Mouse (Mus musculus) adrenal gland, adult 8-10 months (tissue): Measurements from ENCODE around the gene Gosr2. TPM values are rescaled to one million over a fixed set of nuclear protein-coding genes. Genes with fewer than 3 reads are reported as not detected.
"Not testable (repeated sequence)": the region's sequence is repeated elsewhere in the genome, so short reads cannot be mapped to it uniquely, and the experiment has no call there.

Experiments used
- DNase-seq: peaks from one replicate; pipeline ENCODE4 v3.0.0; 2022
- total RNA-seq, 4 experiments: library from RNA; stranded (reverse); gene quantifications; 2 replicates each; pipeline ENCODE4 v1.2.4; 2022

The Gosr2 gene
- total RNA-seq, 4 experiments from 2014 or later: 93.8 to 114 (median 103) TPM

- DNase-seq: no peak
Observed at GRCm38 (mm10) chr11:103688271-103688979, 9.3 kb downstream of the Gosr2 start.

- DNase-seq: no peak
Observed at GRCm38 (mm10) chr11:103686706-103687105, 11.0 kb downstream of the Gosr2 start.

GRCm38 (mm10) chr11:103685261-103685736 is 12.4 kb downstream of the Gosr2 start:
- DNase-seq: no peak

- DNase-seq: peak; percentile 83
Observed at GRCm38 (mm10) chr11:103683667-103684334, 13.9 kb downstream of the Gosr2 start.

GRCm38 (mm10) chr11:103677042-103677441 is 20.7 kb downstream of the Gosr2 start:
- DNase-seq: not testable (repeated sequence)

- DNase-seq: no peak
Observed at GRCm38 (mm10) chr11:103675556-103675955, 22.1 kb downstream of the Gosr2 start.

GRCm38 (mm10) chr11:103666907-103667426 is 30.7 kb downstream of the Gosr2 start:
- no peak for DNase-seq

- no peak for DNase-seq
Observed at GRCm38 (mm10) chr11:103666181-103666906, 31.4 kb downstream of the Gosr2 start.

GRCm38 (mm10) chr11:103665695-103666094 is 32.0 kb downstream of the Gosr2 start:
- no peak for DNase-seq

GRCm38 (mm10) chr11:103663119-103663518 is 34.6 kb downstream of the Gosr2 start:
- DNase-seq: no peak

GRCm38 (mm10) chr11:103662546-103662945 is 35.2 kb downstream of the Gosr2 start:
- DNase-seq: no peak

GRCm38 (mm10) chr11:103661863-103662262 is 35.8 kb downstream of the Gosr2 start:
- no peak for DNase-seq

- DNase-seq: no peak
Observed at GRCm38 (mm10) chr11:103658189-103658588, 39.5 kb downstream of the Gosr2 start.

- no peak for DNase-seq
Observed at GRCm38 (mm10) chr11:103656520-103656919, 41.2 kb downstream of the Gosr2 start.

GRCm38 (mm10) chr11:103653359-103653965 is 44.2 kb downstream of the Gosr2 start:
- no peak for DNase-seq

- DNase-seq: no peak
Observed at GRCm38 (mm10) chr11:103651426-103651825, 46.3 kb downstream of the Gosr2 start.

- DNase-seq: no peak
Observed at GRCm38 (mm10) chr11:103649983-103650493, 47.7 kb downstream of the Gosr2 start.

GRCm38 (mm10) chr11:103649301-103649982 is 48.3 kb downstream of the Gosr2 start, which contains the start of gene Rprml:
Rprml (plus strand) TSS chr11:103649570.
- no peak for DNase-seq

GRCm38 (mm10) chr11:103648656-103649055 is 49.0 kb downstream of the Gosr2 start:
- no peak for DNase-seq

- DNase-seq: no peak
Observed at GRCm38 (mm10) chr11:103647921-103648620, 49.6 kb downstream of the Gosr2 start.

- DNase-seq: no peak
Observed at GRCm38 (mm10) chr11:103646301-103646700, 51.4 kb downstream of the Gosr2 start.
